Mouse (Mus musculus): ENCODE results near the gene Tnni3k.

Gene Tnni3k

GRCm38 (mm10) chr3:154945688-154946161, 109.5 kb downstream of the Tnni3k start:
- peak; percentile 12 to 16 for DNase-seq

GRCm38 (mm10) chr3:154927757-154928156, 127.5 kb downstream of the Tnni3k start:
- DNase-seq, result no peak

- DNase-seq, result no peak
Measured at GRCm38 (mm10) chr3:154924936-154925335, 130.3 kb downstream of the Tnni3k start.

- no peak for DNase-seq
Measured at GRCm38 (mm10) chr3:154915566-154915965, 139.6 kb downstream of the Tnni3k start.

- no peak for DNase-seq
Measured at GRCm38 (mm10) chr3:154913641-154914040, 141.6 kb downstream of the Tnni3k start.

- peak; percentile 4 to 5 for DNase-seq
Measured at GRCm38 (mm10) chr3:154896737-154897136, 158.5 kb downstream of the Tnni3k start.

- no peak for DNase-seq
Measured at GRCm38 (mm10) chr3:154893225-154893624, 162.0 kb downstream of the Tnni3k start.

GRCm38 (mm10) chr3:154885452-154885851, 169.8 kb downstream of the Tnni3k start:
- DNase-seq, result no peak

- no peak for DNase-seq
Measured at GRCm38 (mm10) chr3:154885048-154885447, 170.2 kb downstream of the Tnni3k start.

GRCm38 (mm10) chr3:154881428-154881986, 173.7 kb downstream of the Tnni3k start:
- DNase-seq, result no peak

GRCm38 (mm10) chr3:154880536-154880939, 174.7 kb downstream of the Tnni3k start:
- peak in 1 of 2 experiments; percentile 3 for DNase-seq

GRCm38 (mm10) chr3:154880108-154880507, 175.1 kb downstream of the Tnni3k start:
- DNase-seq, result no peak

GRCm38 (mm10) chr3:154879515-154879914, 175.7 kb downstream of the Tnni3k start:
- DNase-seq, result no peak

GRCm38 (mm10) chr3:154879080-154879479, 176.1 kb downstream of the Tnni3k start:
- DNase-seq, result no peak

- DNase-seq, result no peak
Measured at GRCm38 (mm10) chr3:154868807-154869206, 186.4 kb downstream of the Tnni3k start.

GRCm38 (mm10) chr3:154861921-154862320, 193.3 kb downstream of the Tnni3k start:
- no peak for DNase-seq

GRCm38 (mm10) chr3:154859721-154860120, 195.5 kb downstream of the Tnni3k start:
- DNase-seq, result no peak

GRCm38 (mm10) chr3:154853257-154853656, 201.9 kb downstream of the Tnni3k start:
- DNase-seq, result no peak

GRCm38 (mm10) chr3:154852281-154852680, 202.9 kb downstream of the Tnni3k start:
- no peak for DNase-seq

GRCm38 (mm10) chr3:154842247-154842646, 213.0 kb downstream of the Tnni3k start:
- DNase-seq, result no peak

GRCm38 (mm10) chr3:154841076-154841475, 214.1 kb downstream of the Tnni3k start:
- no peak for DNase-seq

GRCm38 (mm10) chr3:154837861-154838260, 217.3 kb downstream of the Tnni3k start:
- no peak for DNase-seq

- DNase-seq, result no peak
Measured at GRCm38 (mm10) chr3:154836137-154836536, 219.1 kb downstream of the Tnni3k start.

- no peak for DNase-seq
Measured at GRCm38 (mm10) chr3:154834373-154834772, 220.8 kb downstream of the Tnni3k start.

GRCm38 (mm10) chr3:154825739-154826138, 229.5 kb downstream of the Tnni3k start:
- DNase-seq, result no peak
